Mouse (Mus musculus) urinary bladder, postnatal 36 days (tissue): ENCODE data around the gene Prss48.
"Not testable (repeated sequence)": the region's sequence is repeated elsewhere in the genome, so short reads cannot be mapped to it uniquely, and the experiment has no call there.

Experiments used
- DNase-seq, 2 experiments: peaks; one replicate each; pipeline ENCODE4 v3.0.0; 2022; ENCODE audit warnings: low spot score in 2 of 2, mixed read lengths in 1 of 2

Gene Prss48

DNA sequence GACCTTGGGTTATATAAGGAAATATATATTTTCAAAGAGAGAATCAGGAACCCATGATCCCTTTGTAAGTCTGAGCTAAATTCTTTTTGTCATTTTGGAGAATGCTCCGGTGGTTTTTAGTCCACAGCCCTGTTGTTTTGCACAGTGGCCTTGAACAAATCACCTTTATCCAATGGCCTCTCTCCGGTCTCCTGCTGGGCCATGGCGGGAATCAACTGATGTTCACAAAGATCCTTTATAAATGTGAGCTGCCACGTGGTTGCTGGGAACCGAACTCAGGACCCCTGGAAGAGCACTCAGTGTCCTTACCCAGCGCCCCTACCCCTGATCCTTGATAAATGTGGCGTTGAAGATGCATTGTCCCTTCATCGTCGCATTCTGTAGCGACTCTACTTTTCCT lies 2.5 kb upstream of the Prss48 start:
- DNase-seq = no peak

DNA sequence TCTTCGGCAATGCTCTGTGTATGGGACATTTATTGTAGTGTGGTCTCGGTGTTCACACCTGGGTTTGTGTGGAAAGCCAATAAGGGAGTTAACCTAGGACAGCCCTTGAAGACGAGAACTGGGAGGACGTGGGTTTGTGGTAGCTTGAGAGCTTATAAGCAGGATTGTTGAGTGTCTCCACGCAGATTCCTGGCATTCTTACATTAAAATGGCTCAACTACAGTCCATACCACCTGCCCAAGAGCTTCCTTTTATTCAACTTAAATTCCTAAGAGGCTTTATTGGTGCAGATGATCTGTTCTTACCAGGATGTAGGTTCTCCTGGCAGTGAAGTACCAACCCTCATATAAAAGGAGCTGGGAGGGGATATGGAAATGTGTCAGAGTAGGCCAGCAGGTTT lies 649 bp upstream of the Prss48 start:
- no peak for DNase-seq

DNA sequence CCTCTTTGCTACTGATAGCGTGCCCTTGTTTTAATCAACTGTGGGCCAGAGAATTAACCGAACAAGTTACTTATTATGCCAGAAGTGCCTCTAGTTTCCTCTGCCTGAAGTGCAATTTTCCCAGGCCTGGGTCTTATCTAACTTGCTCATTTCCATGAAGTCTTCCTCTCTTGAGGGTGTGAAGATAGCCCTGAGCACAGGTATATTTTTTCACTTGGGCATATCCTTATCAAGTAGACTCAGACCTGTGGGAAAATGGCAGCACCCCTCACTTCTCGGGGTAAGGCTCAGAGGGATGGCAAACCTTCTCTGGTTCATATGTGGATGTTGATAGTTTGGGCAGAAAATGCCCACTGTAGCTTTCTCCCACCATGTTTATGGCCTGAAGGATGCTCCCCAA lies 1.0 kb downstream of the Prss48 start:
- no peak for DNase-seq

DNA sequence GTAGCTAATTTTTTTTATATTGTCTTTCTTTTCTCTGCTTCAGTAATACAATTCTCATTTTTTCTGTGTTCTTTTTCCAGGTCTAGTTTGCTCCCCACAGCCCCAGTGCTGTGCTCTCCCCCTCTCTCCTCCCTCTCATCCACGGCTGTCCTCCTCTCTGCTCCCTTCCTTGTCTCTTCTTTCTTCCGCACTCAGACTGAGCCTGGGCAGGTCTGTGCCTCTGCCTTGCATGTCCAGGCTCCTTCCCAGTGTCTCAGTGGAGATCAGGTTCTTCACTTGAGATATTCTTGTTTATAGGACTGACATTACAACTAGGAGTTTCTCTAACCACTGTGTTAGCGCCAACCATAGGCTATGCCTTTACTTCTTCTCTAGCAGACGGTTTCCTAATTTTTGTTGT lies 7.6 kb downstream of the Prss48 start:
- DNase-seq = peak in 1 of 2 experiments; percentile 33

DNA sequence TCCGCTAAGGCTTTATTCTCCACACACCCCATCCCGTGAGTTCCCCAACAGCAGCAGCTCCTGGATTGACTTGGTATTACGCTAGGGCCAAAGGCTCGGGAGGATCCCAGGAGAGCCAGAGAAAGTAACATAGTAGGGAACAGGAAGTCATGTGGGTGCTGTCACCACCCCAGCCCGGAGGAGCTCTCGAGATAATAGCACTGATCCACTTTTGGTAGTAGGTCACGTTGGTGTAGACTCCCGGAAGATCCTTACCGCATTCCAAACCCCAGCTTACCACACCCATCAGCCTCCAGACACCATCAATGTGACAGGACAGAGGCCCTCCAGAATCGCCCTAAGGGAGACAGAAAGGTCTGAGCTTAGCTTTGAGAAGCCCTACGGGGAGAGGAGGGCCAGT lies 8.5 kb downstream of the Prss48 start:
- DNase-seq = no peak

DNA sequence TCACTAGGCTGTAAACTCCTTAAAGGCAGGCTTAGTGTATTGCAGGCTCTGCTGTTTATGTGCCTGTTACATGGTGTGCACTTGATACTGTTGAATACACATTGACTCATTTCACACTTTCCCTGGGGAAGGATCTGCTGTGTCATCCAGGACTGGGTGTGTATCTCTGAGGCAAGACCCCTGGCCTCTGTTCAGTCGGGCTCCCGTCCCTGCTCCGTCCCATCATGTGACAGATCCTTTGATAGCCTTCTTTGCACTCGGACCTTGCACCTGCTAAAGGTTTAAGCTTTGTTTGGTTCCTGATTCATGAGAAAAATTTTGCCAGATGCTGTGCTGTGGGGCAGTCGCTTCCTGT lies 10.5 kb downstream of the Prss48 start:
- no peak for DNase-seq

DNA sequence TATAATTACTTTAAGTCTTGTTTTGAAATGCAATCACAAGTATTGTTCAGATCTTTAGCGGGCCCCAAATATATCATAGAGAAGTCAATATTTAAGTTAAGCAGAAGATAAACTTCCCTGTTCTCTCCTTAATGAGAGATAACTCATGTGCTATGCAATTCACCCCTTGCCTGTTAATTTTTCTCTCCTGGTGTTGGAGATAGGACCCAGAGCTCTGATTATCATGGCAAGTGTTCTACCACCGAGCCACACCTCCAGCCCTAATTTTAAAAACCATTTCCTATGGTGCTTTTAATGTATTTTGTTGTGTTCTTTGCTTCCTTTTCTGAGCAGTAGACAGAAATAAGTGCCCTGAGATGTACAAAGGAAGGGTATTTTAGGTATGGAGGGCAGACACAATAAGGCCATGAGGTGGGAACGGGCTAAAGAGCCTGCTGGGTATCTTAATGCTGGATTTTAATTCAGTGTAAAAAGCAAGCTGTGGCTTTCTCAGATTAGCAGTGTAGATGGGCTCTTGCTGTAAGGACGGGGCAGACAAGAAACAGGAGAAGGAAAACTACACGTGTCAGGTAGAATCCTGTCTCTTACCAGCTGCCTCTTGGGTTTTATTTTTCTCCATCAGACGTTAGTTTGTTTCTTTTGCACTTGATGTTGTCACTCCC lies 11.0 kb downstream of the Prss48 start:
- no peak for DNase-seq

DNA sequence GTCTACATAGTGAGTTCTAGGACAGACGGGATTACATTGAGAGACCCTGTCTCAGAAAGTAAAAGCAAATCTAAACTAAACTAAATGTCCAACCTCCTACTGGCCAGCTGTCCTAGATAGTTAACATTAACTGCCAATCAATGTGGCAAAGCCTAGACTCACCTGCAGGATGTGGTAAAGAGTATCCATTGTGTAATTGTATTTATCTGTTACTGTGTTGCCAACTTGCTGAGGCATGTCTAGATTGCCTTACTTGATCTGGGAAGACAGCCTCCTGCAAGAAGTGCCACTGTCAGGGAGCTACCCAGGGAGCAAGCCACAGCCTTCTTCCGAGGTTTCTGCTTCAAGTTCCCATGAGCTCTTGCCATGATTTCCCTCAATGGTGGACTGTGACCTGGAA lies 15.1 kb downstream of the Prss48 start:
- DNase-seq = no peak

DNA sequence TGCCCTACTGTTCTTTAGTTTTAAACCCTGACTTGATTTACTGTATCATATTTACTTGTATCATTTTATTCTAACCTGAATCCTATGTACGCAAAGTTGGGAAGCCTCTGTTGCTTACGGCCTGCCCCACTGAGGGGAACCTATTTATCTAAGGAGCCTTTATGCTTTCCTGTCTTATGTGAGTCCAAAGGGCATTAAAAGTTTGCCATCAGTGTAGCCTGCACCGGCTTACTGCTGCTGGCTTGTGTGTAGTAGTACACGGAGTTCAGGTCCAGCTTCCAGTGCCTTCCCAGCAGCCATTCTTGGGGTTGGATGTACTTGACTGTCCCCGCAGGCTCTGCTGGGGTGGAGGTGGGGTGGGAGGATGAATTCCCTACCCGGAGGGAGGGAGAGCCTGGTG lies 17.8 kb downstream of the Prss48 start:
- no peak for DNase-seq

DNA sequence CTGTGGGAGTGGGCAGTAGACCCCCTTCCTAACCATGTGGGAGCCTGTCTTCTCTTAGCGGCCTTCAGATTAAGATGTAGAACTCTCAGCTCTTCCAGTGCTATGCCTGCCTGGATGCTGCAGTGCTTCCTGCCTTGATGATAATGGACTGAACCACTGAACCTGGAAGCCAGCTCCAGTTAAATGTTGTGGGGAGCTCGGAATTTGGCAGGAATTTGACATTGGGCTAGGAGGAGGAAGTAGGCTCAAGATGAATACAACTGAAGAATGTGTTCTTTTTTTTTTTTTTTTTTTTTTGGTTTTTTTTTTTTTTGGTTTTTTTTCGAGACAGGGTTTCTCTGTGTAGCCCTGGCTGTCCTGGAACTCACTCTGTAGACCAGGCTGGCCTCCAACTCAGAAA lies 20.5 kb downstream of the Prss48 start:
- not testable (repeated sequence) for DNase-seq

DNA sequence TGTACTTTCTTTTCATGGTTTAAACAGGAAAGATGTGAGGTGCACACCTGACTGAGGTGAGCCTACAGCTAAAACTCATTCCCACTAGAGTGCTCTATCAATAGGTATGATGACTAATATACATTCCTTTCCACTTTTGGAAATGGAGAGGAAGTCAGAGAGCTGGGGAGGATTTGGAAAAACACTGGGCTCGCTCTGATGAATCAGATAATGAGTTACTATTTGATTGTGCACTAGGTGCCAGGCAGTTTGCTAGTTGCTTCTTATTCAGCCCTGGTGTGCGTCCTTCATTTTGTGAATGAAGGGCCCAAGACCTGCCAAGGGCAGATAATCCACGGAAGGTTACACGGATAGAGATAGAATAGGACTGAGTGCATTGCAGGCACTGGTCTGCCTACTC lies 22.3 kb downstream of the Prss48 start:
- no peak for DNase-seq

DNA sequence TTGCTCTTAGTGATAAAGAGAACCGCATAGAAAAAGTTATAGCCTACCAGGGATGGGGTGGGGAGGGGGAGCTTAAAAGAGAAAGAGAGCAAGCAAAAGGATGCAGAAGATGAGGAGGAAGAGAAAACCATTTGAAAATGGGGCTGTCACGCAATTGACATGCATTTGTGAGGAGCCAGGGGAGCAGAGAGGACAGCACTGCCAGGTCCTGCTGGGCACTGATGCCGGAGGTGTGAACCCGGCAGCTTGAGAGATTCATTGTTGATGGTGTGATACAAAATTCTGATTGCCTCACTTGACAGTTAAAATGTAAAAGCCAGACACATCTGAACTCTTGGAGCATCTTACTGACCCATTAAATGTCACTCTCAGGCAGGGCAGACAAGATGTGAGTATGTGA lies 27.8 kb downstream of the Prss48 start:
- no peak for DNase-seq

DNA sequence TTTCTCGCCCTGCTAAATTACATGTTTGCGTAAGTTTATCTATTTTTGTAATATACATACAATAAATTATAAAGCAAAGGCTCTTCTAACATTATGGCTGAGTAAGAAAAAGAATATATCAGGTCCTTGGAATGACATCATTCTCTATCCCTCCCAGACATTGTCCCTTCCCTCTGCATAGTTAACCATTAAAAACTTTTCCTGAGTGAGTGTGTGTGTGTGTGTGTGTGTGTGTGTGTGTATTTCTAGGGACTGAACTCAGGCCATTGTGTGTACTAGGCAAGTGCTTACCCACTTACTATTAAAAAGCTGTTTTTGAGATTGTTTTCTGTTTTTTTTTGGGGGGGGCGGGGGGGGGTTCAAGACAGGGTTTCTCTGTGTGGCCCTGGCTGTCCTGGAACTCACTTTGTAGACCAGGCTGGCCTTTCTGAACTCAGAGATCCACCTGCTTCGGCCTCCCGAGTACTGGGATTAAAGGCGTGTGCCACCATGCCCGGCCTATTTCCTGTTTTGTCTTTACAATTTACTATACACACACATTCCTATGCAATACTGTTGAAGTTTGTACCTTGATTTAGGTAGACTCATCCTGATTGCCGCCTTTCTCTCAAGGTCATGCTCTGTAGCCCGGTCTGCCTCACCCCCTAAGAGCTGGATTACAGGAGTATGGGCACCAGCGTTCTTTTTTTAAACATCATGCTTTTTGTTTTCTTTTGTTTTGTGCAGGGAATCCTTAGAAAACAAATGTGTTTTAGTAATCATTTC lies 28.7 kb downstream of the Prss48 start:
- no peak for DNase-seq

DNA sequence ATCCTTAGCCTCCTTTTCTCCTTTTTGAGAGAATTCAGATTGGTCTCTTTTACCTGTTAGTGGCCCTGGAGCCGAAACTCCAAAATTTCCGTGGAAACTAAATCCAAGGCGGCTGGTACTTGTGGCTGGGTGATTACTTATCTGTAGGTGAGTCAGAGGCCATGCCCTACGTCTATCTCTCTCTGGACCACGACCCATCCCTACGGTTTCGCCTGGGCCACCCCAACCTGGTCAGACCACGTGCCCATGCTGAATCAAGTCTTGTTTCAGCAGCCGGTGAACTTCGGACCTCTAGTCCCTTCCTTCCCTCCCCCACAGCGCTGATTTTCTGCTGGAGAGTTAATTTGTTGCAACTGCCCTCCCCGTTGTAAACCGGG lies 30.7 kb downstream of the Prss48 start:
- peak in 1 of 2 experiments; percentile 32 for DNase-seq

DNA sequence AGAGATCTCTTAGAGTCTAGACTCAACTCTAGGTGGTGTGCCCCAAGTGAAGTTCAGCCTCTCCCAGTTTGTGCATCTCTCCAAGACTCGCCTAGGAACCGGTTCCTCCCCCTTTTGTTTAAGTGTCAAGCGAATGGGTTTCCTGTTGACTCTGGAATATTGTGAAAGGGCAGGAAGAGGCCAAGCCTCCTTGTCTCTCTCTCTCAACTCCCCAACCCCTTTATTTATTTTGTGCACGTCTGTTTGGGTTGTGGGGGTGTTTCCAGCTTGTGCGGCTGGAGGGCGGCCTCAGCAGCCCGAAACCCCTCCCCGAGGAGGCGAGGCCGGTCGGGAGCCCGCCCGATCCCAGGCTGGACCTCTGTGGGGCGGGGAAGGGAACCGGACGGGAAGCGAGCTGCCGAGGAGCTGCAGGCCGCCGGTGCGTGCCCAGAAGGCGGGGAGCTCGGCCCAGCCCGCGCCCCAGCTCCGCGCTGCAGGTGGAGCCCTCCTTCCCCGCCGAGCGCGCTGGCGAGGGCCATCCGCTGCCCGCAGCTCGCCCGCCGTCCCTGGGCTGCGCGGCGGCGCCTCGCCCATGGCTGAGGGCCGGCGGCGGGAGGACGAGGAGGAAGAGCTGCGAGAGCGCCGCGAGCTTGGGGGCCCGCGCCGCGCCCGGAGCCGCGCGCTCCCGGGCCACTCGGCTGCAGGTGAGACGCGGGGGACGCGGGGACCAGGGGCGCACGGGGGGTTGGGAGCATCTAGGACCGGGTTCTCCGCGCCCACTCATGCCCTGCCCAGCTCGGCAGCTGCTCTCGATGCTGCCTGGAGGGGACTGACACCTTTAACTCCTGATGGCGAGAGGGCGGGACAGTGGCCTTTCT lies 31.3 kb downstream of the Prss48 start, which contains the start of gene Sh3d19:
Gene Sh3d19 (plus strand): TSS at position 368 of the 857 bp plus-strand sequence.
- peak; percentile 76 to 87 for DNase-seq

DNA sequence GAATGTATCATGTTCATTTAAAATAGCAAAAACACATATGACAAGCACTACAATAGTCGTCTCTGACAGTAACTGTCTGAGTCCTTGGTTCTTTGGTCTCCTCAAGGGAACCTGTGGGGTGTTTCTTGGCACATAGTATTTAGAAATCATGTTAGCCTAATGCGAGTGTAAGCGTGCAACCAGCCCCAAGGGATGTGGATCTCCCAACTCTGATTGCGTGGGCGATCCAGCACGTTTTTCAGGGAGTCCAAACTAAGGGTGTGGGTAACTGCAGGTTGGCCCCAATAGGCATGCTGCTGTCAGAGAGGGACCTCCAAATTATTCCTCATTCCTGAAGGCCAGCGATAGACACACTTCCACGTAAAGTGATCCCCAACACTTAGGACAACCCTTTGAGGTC lies 33.3 kb downstream of the Prss48 start:
- DNase-seq = no peak

DNA sequence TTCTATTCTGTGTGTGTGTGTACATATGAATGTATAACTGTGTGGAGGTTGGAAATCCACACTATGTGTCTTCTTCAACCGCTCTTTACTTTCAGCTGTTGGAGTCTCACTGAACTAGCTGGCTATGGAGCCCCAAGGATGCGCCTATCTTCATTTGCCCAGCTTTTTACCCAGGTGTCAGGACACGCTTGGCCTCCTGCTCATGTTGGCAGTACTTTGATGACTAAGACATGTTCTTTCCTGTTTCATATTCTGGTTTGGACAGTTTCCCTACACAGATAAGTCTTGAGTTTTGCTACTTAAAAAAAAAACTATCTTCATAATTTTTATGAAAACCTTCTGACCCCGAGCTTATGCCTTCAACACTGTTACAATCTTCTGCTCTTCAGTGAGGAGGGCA lies 36.8 kb downstream of the Prss48 start:
- no peak for DNase-seq

DNA sequence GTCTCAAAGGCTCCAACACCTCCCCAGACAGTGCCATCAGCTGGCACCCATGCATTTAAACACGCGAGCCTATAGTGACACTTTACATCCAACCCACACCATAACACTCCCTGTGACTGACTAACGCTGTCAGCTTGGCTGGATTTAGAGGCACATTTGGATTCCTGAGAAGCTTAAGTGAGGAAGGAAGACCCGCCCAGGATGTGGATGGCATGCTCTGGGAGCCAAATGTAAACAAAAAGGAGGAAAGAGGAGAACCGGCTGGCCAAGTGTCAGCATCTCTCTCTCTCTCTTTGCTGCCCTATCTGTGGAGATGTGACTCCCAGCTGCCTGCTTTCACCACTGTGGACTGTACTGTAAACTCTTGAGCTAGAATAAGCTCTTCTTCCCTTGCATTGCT lies 41.2 kb downstream of the Prss48 start:
- DNase-seq = no peak

DNA sequence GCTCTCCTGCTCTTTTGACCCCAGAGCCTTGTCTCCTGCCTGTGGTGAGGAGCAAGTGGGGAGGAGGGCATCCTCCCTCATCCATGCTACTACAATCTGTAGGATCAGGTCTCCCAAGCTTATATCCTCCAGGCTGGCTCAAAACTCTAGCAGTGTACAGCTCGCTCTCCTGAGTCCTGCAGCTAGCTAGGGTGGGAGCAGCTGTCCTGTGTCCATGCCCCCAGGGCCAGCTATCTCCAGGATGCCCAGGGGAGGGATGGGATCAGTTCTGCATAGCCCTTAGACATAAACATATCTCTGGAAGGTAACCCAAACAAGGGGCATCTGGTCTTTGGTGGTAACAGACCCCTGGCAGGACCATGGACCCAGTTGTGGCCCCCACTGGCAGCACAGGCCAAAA lies 42.6 kb downstream of the Prss48 start:
- no peak for DNase-seq

DNA sequence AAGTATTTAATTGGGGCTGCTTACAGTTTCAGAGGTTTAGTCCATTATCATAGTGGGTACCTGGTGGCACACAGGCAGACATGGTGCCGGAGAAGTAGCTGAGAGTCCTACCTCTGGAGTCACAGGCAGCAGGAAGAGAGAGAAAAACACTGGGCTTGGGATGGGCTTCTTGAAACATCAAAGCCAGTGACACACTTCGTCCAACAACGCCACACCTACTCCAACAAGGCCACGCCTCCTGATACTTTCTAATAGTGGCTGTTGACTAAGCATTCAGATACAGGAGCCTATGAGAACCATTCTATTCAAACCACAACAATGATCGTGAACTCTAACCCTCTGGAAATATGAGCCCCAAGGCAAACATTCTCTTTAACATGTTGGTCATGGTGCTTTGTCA lies 46.6 kb downstream of the Prss48 start:
- no peak for DNase-seq

DNA sequence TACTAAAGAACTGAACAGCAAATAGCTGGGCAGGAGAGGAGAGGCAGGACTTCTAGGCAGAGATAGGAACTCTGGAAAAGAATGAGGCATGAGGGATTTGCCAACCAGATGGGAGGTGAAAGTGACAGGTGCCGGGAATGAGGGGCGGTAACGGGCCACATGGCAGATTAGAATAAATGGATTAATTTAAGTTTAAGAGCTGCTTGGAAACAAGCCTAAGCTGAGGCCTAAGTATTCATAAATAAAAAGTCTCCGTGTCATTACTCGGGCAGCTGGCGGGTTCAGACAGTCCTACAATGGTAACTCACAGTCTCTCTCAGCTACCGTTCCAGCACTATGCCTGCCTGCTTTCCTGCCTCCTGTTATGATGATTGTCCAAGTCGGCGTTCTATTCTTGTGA lies 47.0 kb downstream of the Prss48 start:
- no peak for DNase-seq

DNA sequence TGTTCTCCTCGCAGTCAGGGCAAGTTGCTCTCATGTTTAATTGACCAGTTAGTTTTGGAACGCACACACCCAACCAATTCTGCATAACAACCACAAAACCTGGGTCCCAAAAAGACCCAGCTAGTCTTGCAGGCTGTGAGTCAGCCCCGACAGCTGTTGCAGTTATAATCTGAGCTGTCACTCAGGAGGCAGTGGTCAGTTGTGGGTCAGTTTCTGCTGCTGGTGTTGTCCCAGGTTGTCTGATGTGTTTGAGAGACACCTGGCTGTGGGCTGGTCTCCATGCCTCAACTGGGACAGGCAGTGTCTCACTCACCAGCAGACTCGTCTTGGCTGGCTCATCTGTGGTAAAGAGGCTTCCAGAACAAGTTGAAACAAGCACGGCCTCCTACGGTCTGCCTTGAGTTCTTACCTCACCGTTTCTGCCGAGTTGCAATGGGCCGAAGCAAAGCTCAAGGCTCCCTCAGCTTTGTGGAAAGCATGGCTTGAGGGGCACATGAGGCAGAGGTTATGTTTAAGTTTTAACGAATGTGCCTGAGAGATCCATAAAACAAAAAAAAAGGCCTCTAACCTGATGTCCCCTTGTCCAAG lies 49.5 kb downstream of the Prss48 start:
- DNase-seq = no peak
